Mouse (Mus musculus) testis, adult 2 months (tissue): ENCODE measurements around the gene Zfp189.

Experiments used
- CTCF ChIP-seq: fragments of 200-500 bp; IDR thresholded peaks from 2 replicates; pipeline ENCODE4 v1.5.1; 2012; ENCODE audit warnings: low read depth, mild to moderate bottlenecking, inconsistent platforms, low read length, moderate library complexity; ENCODE audit not compliant: control insufficient read depth, insufficient read depth, insufficient replicate concordance
- POLR2A ChIP-seq: fragments of 200-500 bp; IDR thresholded peaks from 2 replicates; pipeline ENCODE4 v1.6.1; 2012; ENCODE audit warnings: low read depth, mild to moderate bottlenecking, inconsistent platforms, low read length, moderate library complexity; ENCODE audit not compliant: control insufficient read depth

GRCm38 (mm10) chr4:49474583-49474982 lies 46.4 kb upstream of the Zfp189 start:
- TF ChIP-seq CTCF (no peak), POLR2A (no peak)
